ENCODE assay signal across 8 mouse cellular contexts in genomic region chr12:111814769-111815762, GRCm38 (mm10). TPM values are rescaled to one million over a fixed set of nuclear protein-coding genes. Genes with fewer than 3 reads are reported as not detected.
DNase-seq lines count a peak whose midpoint lies in the region; ATAC-seq and TF ChIP-seq lines count a peak whose summit lies in the region.

No protein-coding gene starts in this region.

- peaks cover 7 to 31% of the 10 kb centered on the region in 2 experiments for H3K4me1 ChIP-seq in MEL (ENCODE audit: control insufficient read depth in 1 of 2, insufficient read depth in 2 of 2, low read length in 2 of 2)
- peaks cover 12% of the 10 kb centered on the region for H3K4me1 ChIP-seq in hindbrain, embryonic 11.5 days (replicated peaks; ENCODE audit: control insufficient read depth, insufficient read depth, low read length)
- peaks cover 28% of the 10 kb centered on the region for H3K4me1 ChIP-seq in neural tube, embryonic 12.5 days

- H3K9me3 ChIP-seq in MEL (replicated peaks; ENCODE audit: insufficient read depth, low read length) = no peaks in the 10 kb centered on the region
- H3K9me3 ChIP-seq in hindbrain, embryonic 11.5 days (ENCODE audit: control insufficient read depth, low read length) = no peaks in the 10 kb centered on the region
- no peaks in the 10 kb centered on the region for H3K9me3 ChIP-seq in neural tube, embryonic 12.5 days

- WGBS in hindbrain, embryonic 11.5 days = 31% methylated on average over 19 of the region's 19 CpGs
- 31% methylated on average over 19 of the region's 19 CpGs for WGBS in neural tube, embryonic 12.5 days

- no peak for TF ChIP-seq RAD21 in MEL (IDR thresholded peaks at IDR 0.05; ENCODE audit: low read depth, low read length)

- DNase-seq in A20 (ENCODE audit: low read depth, low spot score) (peak; percentile 47), MEL (ENCODE audit: low read depth, low spot score) (peak; percentile 56), liver (peak; percentile 47)
- DNase-seq in hindbrain, embryonic 11.5 days (ENCODE audit: low spot score) = peak; percentile 35
- no peak for DNase-seq in spleen, adult 12 weeks (ENCODE audit: low spot score)
- no peak for DNase-seq in urinary bladder, postnatal 10 days (ENCODE audit: low spot score)
- no peak for DNase-seq in cerebellum, postnatal 4 days (ENCODE audit: low spot score in 2 of 2)

- peak overlapping the region; percentile 67 to 78 for H3K4me3 ChIP-seq in MEL (ENCODE audit: control insufficient read depth in 1 of 2, insufficient read depth in 1 of 2, low read depth in 2 of 2, low read length in 2 of 2)
- peak overlapping the region; percentile 67 for H3K4me3 ChIP-seq in hindbrain, embryonic 11.5 days (ENCODE audit: low read depth, low read length)
- H3K4me3 ChIP-seq in neural tube, embryonic 12.5 days = peak overlapping the region; percentile 62

- TF ChIP-seq CTCF in MEL (IDR thresholded peaks at IDR 0.05 in 2 of 3, conservative IDR thresholded peaks at IDR 0.05 in 1 of 3; ENCODE audit: control insufficient read depth in 1 of 3, insufficient read depth in 1 of 3, low read depth in 2 of 3, low read length in 3 of 3, poor library complexity in 1 of 3, severe bottlenecking in 1 of 3) = no peak

- TF ChIP-seq EP300 in MEL (IDR thresholded peaks at IDR 0.05; ENCODE audit: low read depth in 1 of 2, low read length in 2 of 2) = no peak

- H3K4me2 ChIP-seq in hindbrain, embryonic 11.5 days (replicated peaks; ENCODE audit: low read depth, low read length) = peak overlapping the region; percentile 89
- peak overlapping the region; percentile 77 for H3K4me2 ChIP-seq in neural tube, embryonic 12.5 days (replicated peaks)

- peaks cover 12% of the 10 kb centered on the region for H3K79me2 ChIP-seq in MEL (ENCODE audit: control insufficient read depth, insufficient read depth, low read length, poor library complexity)

- peak overlapping the region; percentile 88 for H3K9ac ChIP-seq in MEL (ENCODE audit: control insufficient read depth, low read depth, low read length, poor library complexity, severe bottlenecking)
- peak overlapping the region; percentile 68 for H3K9ac ChIP-seq in hindbrain, embryonic 11.5 days (ENCODE audit: low read depth, low read length)
- H3K9ac ChIP-seq in neural tube, embryonic 12.5 days = peak overlapping the region; percentile 68; the same call in 1 of the 2 replicates

- no peak for TF ChIP-seq POLR2A in MEL (IDR thresholded peaks at IDR 0.05; ENCODE audit: control insufficient read depth in 1 of 2, insufficient read depth in 1 of 2, low read depth in 1 of 2, low read length in 2 of 2, poor library complexity in 1 of 2)

- H3K36me3 ChIP-seq in MEL (ENCODE audit: control insufficient read depth in 1 of 2, insufficient read depth in 2 of 2, low read length in 2 of 2) = peaks cover 0 to 15% of the 10 kb centered on the region in 2 experiments; a peak in 2 of 4 replicates
- H3K36me3 ChIP-seq in hindbrain, embryonic 11.5 days (ENCODE audit: control insufficient read depth, insufficient read depth, low read length) = no peaks in the 10 kb centered on the region
- no peaks in the 10 kb centered on the region for H3K36me3 ChIP-seq in neural tube, embryonic 12.5 days

- peak overlapping the region; percentile 68; the same call in 1 of the 2 replicates for H3K27ac ChIP-seq in MEL (ENCODE audit: control insufficient read depth, low read depth, low read length)
- no peak overlapping the region for H3K27ac ChIP-seq in hindbrain, embryonic 11.5 days (ENCODE audit: low read depth, low read length)
- H3K27ac ChIP-seq in neural tube, embryonic 12.5 days = no peak overlapping the region

- ATAC-seq in hindbrain, embryonic 11.5 days (ENCODE audit: low FRiP score) = no peak
- no peak for ATAC-seq in neural tube, embryonic 12.5 days (ENCODE audit: low FRiP score, low read depth)

- no peaks in the 10 kb centered on the region for H3K27me3 ChIP-seq in MEL (ENCODE audit: control insufficient read depth in 1 of 2, insufficient read depth in 2 of 2, low read length in 2 of 2)
- H3K27me3 ChIP-seq in hindbrain, embryonic 11.5 days (ENCODE audit: control insufficient read depth, insufficient read depth, low read length) = no peaks in the 10 kb centered on the region
- H3K27me3 ChIP-seq in neural tube, embryonic 12.5 days (replicated peaks) = no peaks in the 10 kb centered on the region

TF ChIP-seq in MEL, 35 proteins besides CTCF, POLR2A, EP300 and RAD21:
- TF ChIP-seq CHD1 (IDR thresholded peaks at IDR 0.05; ENCODE audit: low read depth, low read length) (no peak), MYC (IDR thresholded peaks at IDR 0.05; ENCODE audit: low read depth, low read length) (0 out of 2 replicates have a peak, but pooled peaks have one; percentile 62), USF1 (IDR thresholded peaks at IDR 0.05; ENCODE audit: low read depth, low read length) (0 out of 2 replicates have a peak, but pooled peaks have one; percentile 31), KAT2A (conservative IDR thresholded peaks at IDR 0.05; ENCODE audit: low read depth, low read length) (no peak), TAL1 (IDR thresholded peaks at IDR 0.05; ENCODE audit: low read length) (no peak), UBTF (IDR thresholded peaks at IDR 0.05; ENCODE audit: borderline replicate concordance, insufficient read depth, low read depth, low read length) (no peak), MYB (IDR thresholded peaks at IDR 0.05; ENCODE audit: low read depth, low read length) (no peak), NRF1 (IDR thresholded peaks at IDR 0.05; ENCODE audit: insufficient read depth, low read depth, low read length, poor library complexity, severe bottlenecking) (no peak), SMC3 (IDR thresholded peaks at IDR 0.05; ENCODE audit: low read depth, low read length) (no peak), ELF1 (IDR thresholded peaks at IDR 0.05; ENCODE audit: low read depth, low read length) (no peak), BHLHE40 (IDR thresholded peaks at IDR 0.05; ENCODE audit: borderline replicate concordance, low read depth, low read length) (peak; percentile 84; the same call in 1 of the 2 replicates), MAX (IDR thresholded peaks at IDR 0.05; ENCODE audit: low read length) (no peak; the same call in 1 of the 2 replicates), SIN3A (IDR thresholded peaks at IDR 0.05; ENCODE audit: low read length) (peak; percentile 58), MAZ (IDR thresholded peaks at IDR 0.05; ENCODE audit: low read depth, low read length) (0 out of 2 replicates have a peak, but pooled peaks have one; percentile 17)

RNA-seq across cellular contexts. Expression of gene Zfyve21, which starts 1.1 kb away (rescaled TPM):
- 7.2 and 8.1 TPM in 2 replicates for total RNA-seq in MEL (2012; rRNA removed)
- polyA plus RNA-seq in MEL (2012; ENCODE audit: insufficient read depth in 1 of 2, insufficient read length in 2 of 2, low read depth in 1 of 2, low replicate concordance in 2 of 2, missing spikeins in 1 of 2) = 1 to 10 TPM in 1 of 2 experiments, not detected in 1; 9.1 TPM
- polyA plus RNA-seq in hindbrain, embryonic 11.5 days (2014; fragmentation: Nextera tagmentation; extraction: Ambion mirVana) = 54.2 and 54.7 TPM in 2 replicates
- 48.8 and 50.9 TPM in 2 replicates for polyA plus RNA-seq in neural tube, embryonic 12.5 days (2016; fragmentation: Nextera tagmentation; extraction: Ambion mirVana)

RNA-seq across cellular contexts. Expression of gene Xrcc3, which starts 1.4 kb away (rescaled TPM):
- 9.0 and 10.0 TPM in 2 replicates for total RNA-seq in MEL (2012; rRNA removed)
- polyA plus RNA-seq in MEL (2012; ENCODE audit: insufficient read depth in 1 of 2, insufficient read length in 2 of 2, low read depth in 1 of 2, low replicate concordance in 2 of 2, missing spikeins in 1 of 2) = 10 to 100 TPM in 1 of 2 experiments, not detected in 1; 18.8 TPM
- polyA plus RNA-seq in hindbrain, embryonic 11.5 days (2014; fragmentation: Nextera tagmentation; extraction: Ambion mirVana) = 8.2 and 9.8 TPM in 2 replicates
- polyA plus RNA-seq in neural tube, embryonic 12.5 days (2016; fragmentation: Nextera tagmentation; extraction: Ambion mirVana) = 5.5 and 7.5 TPM in 2 replicates

RNA-seq across cellular contexts. Expression of gene Klc1, which starts 56.4 kb away (rescaled TPM):
- total RNA-seq in MEL (2012; rRNA removed) = 29.1 and 30.7 TPM in 2 replicates
- polyA plus RNA-seq in MEL (2012; ENCODE audit: insufficient read depth in 1 of 2, insufficient read length in 2 of 2, low read depth in 1 of 2, low replicate concordance in 2 of 2, missing spikeins in 1 of 2) = 10 to 100 TPM in 1 of 2 experiments, not detected in 1; 60.4 TPM
- polyA plus RNA-seq in hindbrain, embryonic 11.5 days (2014; fragmentation: Nextera tagmentation; extraction: Ambion mirVana) = 345 and 366 TPM in 2 replicates
- polyA plus RNA-seq in neural tube, embryonic 12.5 days (2016; fragmentation: Nextera tagmentation; extraction: Ambion mirVana) = 481 and 504 TPM in 2 replicates

Comparison
In these comparisons a context has a peak if more than half of its experiments do, and no peak if none do; other contexts are left out.
1. DNase-seq: peak in A20 (single experiment), MEL (single experiment), hindbrain, embryonic 11.5 days (single experiment) and liver (single experiment); none in spleen, adult 12 weeks (single experiment), urinary bladder, postnatal 10 days (single experiment) and cerebellum, postnatal 4 days (0 of 2).
2. Peak in every context shown above with its lines, with median percentiles within 50 percentile points of each other: H3K4me3 ChIP-seq and H3K9ac ChIP-seq.